Mouse (Mus musculus) hindbrain, postnatal 0 days (tissue): ENCODE measurements around the gene Gm11559. TPM values are rescaled to one million over a fixed set of nuclear protein-coding genes. Genes with fewer than 3 reads are reported as not detected.
"Not testable (repeated sequence)": the region's sequence is repeated elsewhere in the genome, so short reads cannot be mapped to it uniquely, and the experiment has no call there.

ENCODE experiments used
- ATAC-seq: fragments of 200-750 bp; cut with Nextera tagmentation; 2 replicates; pipeline ENCODE4 v1.8.0; 2017; ENCODE audit warnings: mild to moderate bottlenecking, moderate TSS enrichment, moderate library complexity
- DNase-seq: peaks from one replicate; pipeline ENCODE4 v3.0.0-alpha.2; 2015; ENCODE audit warnings: low spot score
- H3K27ac ChIP-seq: fragments of 300-500 bp; sonication (generic); 2 replicates; pipeline ENCODE4 v1.5.1; 2014; ENCODE audit warnings: mild to moderate bottlenecking
- H3K27me3 ChIP-seq: fragments of 300-500 bp; sonication (generic); 2 replicates; pipeline ENCODE4 v1.6.1; 2014; ENCODE audit warnings: low read length, mixed read lengths; ENCODE audit not compliant: insufficient read depth
- H3K36me3 ChIP-seq: fragments of 300-500 bp; sonication (generic); 2 replicates; pipeline ENCODE4 v1.6.1; 2014; ENCODE audit warnings: low read length, mixed read lengths; ENCODE audit not compliant: insufficient read depth
- H3K4me1 ChIP-seq: fragments of 300-500 bp; sonication (generic); 2 replicates; pipeline ENCODE4 v1.6.1; 2014; ENCODE audit warnings: antibody characterized with exemption, low read length, mixed read lengths; ENCODE audit not compliant: insufficient read depth
- H3K4me2 ChIP-seq: fragments of 300-500 bp; sonication (generic); 2 replicates; pipeline ENCODE4 v1.6.1; 2014; ENCODE audit warnings: low read depth, mild to moderate bottlenecking, low read length, moderate library complexity, mixed read lengths
- H3K4me3 ChIP-seq: fragments of 300-500 bp; sonication (generic); 2 replicates; pipeline ENCODE4 v1.5.1; 2014; ENCODE audit warnings: low read length
- H3K9ac ChIP-seq: fragments of 300-500 bp; sonication (generic); replicated peaks from 2 replicates; pipeline ENCODE4 v1.6.1; 2014; ENCODE audit warnings: mild to moderate bottlenecking, low read length, moderate library complexity, mixed read lengths
- H3K9me3 ChIP-seq: fragments of 300-500 bp; sonication (generic); 2 replicates; pipeline ENCODE4 v1.6.1; 2016; ENCODE audit warnings: low read length, mixed read lengths
- CTCF ChIP-seq: IDR thresholded peaks from 2 replicates; pipeline ENCODE4 v1.5.1; 2016; ENCODE audit warnings: antibody characterized with exemption, control low read depth, low read depth
- WGBS: fragments of 180-500 bp; shearing (Covaris S2); extraction: QIAGEN DNeasy Blood & Tissue Kit; methylation state at CpG from one replicate; pipeline ENCODE4 v1.1.7; 2014; 5-methylcytosine and 5-hydroxymethylcytosine counted together
- polyA plus RNA-seq: library from polyadenylated mRNA; unstranded; fragments of >200 nt; fragmentation: Nextera tagmentation; extraction: Ambion mirVana; gene quantifications from 2 replicates; pipeline ENCODE4 v1.2.1, GENCODE M21; 2015
- total RNA-seq: library from RNA; depleted of rRNA; stranded (reverse); fragments of >200 nt; gene quantifications from 2 replicates; pipeline ENCODE4 v1.2.3, GENCODE M21; 2014; rRNA removed

Gene Gm11559
- total and polyA plus RNA-seq, 2 experiments from 2014 or later: not detected

- no peak for DNase-seq
- H3K9me3 ChIP-seq: no peaks in the 10 kb centered on the region
- no peak within 1 kb of the TSS for H3K4me3 ChIP-seq
- H3K27ac ChIP-seq: no peak within 1 kb of the TSS
- no peak for TF ChIP-seq CTCF
- no peak within 1 kb of the TSS for H3K9ac ChIP-seq
- no peak for ATAC-seq
- WGBS: 89% methylated on average over 2 of the region's 2 CpGs
- no peaks in the 10 kb centered on the region for H3K4me1 ChIP-seq
- no peak within 1 kb of the TSS for H3K4me2 ChIP-seq
- no peaks in the 10 kb centered on the region for H3K27me3 ChIP-seq
- H3K36me3 ChIP-seq: no peaks in the 10 kb centered on the region
Measured at GRCm38 (mm10) chr11:99857617-99858016, 6.7 kb upstream of the Gm11559 start, which contains the start of gene Gm11568. Gm11568 (plus strand) TSS chr11:99857917.

- Histone ChIP-seq H3K4me2 (no peak overlapping the region), H3K27me3 (no peaks in the 10 kb centered on the region), H3K4me3 (no peak overlapping the region), H3K9ac (no peak overlapping the region), H3K9me3 (no peaks in the 10 kb centered on the region), H3K27ac (no peak overlapping the region), H3K36me3 (no peaks in the 10 kb centered on the region), H3K4me1 (no peaks in the 10 kb centered on the region)
- DNase-seq (no peak), ATAC-seq (no peak)
- WGBS: 67% methylated on average over 2 of the region's 2 CpGs
- no peak for TF ChIP-seq CTCF
Measured at GRCm38 (mm10) chr11:99858761-99859160, 5.5 kb upstream of the Gm11559 start.

- not testable (repeated sequence) for H3K27ac ChIP-seq, H3K27me3 ChIP-seq, H3K4me2 ChIP-seq, H3K4me1 ChIP-seq, H3K36me3 ChIP-seq, H3K9me3 ChIP-seq, DNase-seq, ATAC-seq, H3K9ac ChIP-seq, H3K4me3 ChIP-seq
- 68% methylated on average over 1 of the region's 1 CpGs for WGBS
Measured at GRCm38 (mm10) chr11:99873089-99873488, 8.8 kb downstream of the Gm11559 start, which contains the start of gene Krtap9-1. Krtap9-1 (plus strand) TSS chr11:99873389.

DNA sequence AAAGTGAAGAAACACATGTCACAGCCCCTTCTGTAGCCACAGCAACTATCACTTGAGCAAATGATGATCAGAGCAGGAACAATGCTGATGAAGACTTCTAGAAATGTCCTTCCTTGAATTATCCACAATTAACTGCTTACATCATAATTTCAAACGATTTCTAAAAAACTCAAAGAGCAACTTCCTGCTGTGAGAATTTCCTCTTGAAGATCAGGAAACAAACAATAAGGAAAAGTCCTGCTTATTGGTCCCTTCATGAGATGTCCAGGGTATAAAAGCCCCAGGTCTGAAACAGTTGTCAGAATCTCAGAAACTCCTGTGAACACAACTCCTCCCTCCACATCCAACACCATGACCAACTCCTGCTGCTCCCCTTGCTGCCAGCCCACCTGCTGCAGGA lies 14.6 kb downstream of the Gm11559 start, which contains the start of gene Gm11567:
Gene Gm11567 (plus strand): TSS at position 301 of the 400 bp plus-strand sequence.
- not testable (repeated sequence) for H3K4me1 ChIP-seq, H3K36me3 ChIP-seq, H3K4me2 ChIP-seq, DNase-seq, H3K9ac ChIP-seq, ATAC-seq, H3K27me3 ChIP-seq, H3K4me3 ChIP-seq, H3K9me3 ChIP-seq, H3K27ac ChIP-seq
- WGBS: 53% methylated on average over 1 of the region's 1 CpGs

GRCm38 (mm10) chr11:99907620-99908019 lies 43.3 kb downstream of the Gm11559 start, which contains the start of gene Krtap31-1:
Krtap31-1 (plus strand) TSS chr11:99907920.
- 84% methylated on average over 2 of the region's 2 CpGs for WGBS
- Histone ChIP-seq H3K4me3 (no peak within 1 kb of the TSS), H3K9me3 (no peaks in the 10 kb centered on the region), H3K36me3 (no peaks in the 10 kb centered on the region), H3K4me1 (no peaks in the 10 kb centered on the region), H3K27me3 (no peaks in the 10 kb centered on the region), H3K4me2 (no peak within 1 kb of the TSS), H3K9ac (no peak within 1 kb of the TSS), H3K27ac (no peak within 1 kb of the TSS)
- no peak for TF ChIP-seq CTCF
- ATAC-seq (no peak), DNase-seq (no peak)

GRCm38 (mm10) chr11:99914451-99914850 lies 50.2 kb downstream of the Gm11559 start, which contains the start of gene Gm11565:
Gm11565 (plus strand) TSS chr11:99914751.
- no peak within 1 kb of the TSS for H3K9ac ChIP-seq
- TF ChIP-seq CTCF: no peak
- H3K4me1 ChIP-seq: no peaks in the 10 kb centered on the region
- H3K4me2 ChIP-seq: no peak within 1 kb of the TSS
- ATAC-seq (no peak), DNase-seq (no peak)
- no peaks in the 10 kb centered on the region for H3K36me3 ChIP-seq
- 93% methylated on average over 3 of the region's 3 CpGs for WGBS
- H3K4me3 ChIP-seq: no peak within 1 kb of the TSS
- H3K27me3 ChIP-seq: no peaks in the 10 kb centered on the region
- no peaks in the 10 kb centered on the region for H3K9me3 ChIP-seq
- no peak within 1 kb of the TSS for H3K27ac ChIP-seq

Other genes starting within 250 kb of the Gm11559 start
Only the 30 nearest of the 37 such genes appear.
- gene Krtap4-7, start 220.4 kb upstream of the Gm11559 start, total RNA-seq: not detected in 2 replicates
- not detected in 2 replicates for gene Krtap4-7, start 220.4 kb upstream of the Gm11559 start, polyA plus RNA-seq
- gene Gm11555, start 214.2 kb upstream of the Gm11559 start, total RNA-seq: not detected in 2 replicates
- not detected in 2 replicates for gene Gm11555, start 214.2 kb upstream of the Gm11559 start, polyA plus RNA-seq
- gene Gm11563, start 205.5 kb upstream of the Gm11559 start, total RNA-seq: not detected in 2 replicates
- gene Gm11563, start 205.5 kb upstream of the Gm11559 start, polyA plus RNA-seq: not detected in 2 replicates
- not detected in 2 replicates for gene Krtap4-6, start 198.5 kb upstream of the Gm11559 start, total RNA-seq
- not detected in 2 replicates for gene Krtap4-6, start 198.5 kb upstream of the Gm11559 start, polyA plus RNA-seq
- gene Gm14190, start 173.7 kb upstream of the Gm11559 start, total RNA-seq: not detected in 2 replicates
- not detected in 2 replicates for gene Gm14190, start 173.7 kb upstream of the Gm11559 start, polyA plus RNA-seq
- not detected in 2 replicates for gene Gm14180, start 130.2 kb upstream of the Gm11559 start, total RNA-seq
- not detected in 2 replicates for gene Gm14180, start 130.2 kb upstream of the Gm11559 start, polyA plus RNA-seq
- gene Gm11595, start 91.6 kb upstream of the Gm11559 start, total RNA-seq: not detected in 2 replicates
- gene Gm11595, start 91.6 kb upstream of the Gm11559 start, polyA plus RNA-seq: not detected in 2 replicates
- not detected in 2 replicates for gene Krtap4-8, start 83.8 kb upstream of the Gm11559 start, total RNA-seq
- not detected in 2 replicates for gene Krtap4-8, start 83.8 kb upstream of the Gm11559 start, polyA plus RNA-seq
- gene Krtap4-9, start 79.3 kb upstream of the Gm11559 start, total RNA-seq: not detected in 2 replicates
- not detected in 2 replicates for gene Krtap4-9, start 79.3 kb upstream of the Gm11559 start, polyA plus RNA-seq
- not detected in 2 replicates for gene Gm11596, start 71.0 kb upstream of the Gm11559 start, total RNA-seq
- gene Gm11596, start 71.0 kb upstream of the Gm11559 start, polyA plus RNA-seq: not detected in 2 replicates
- not detected in 2 replicates for gene Gm11569, start 65.5 kb upstream of the Gm11559 start, total RNA-seq
- not detected in 2 replicates for gene Gm11569, start 65.5 kb upstream of the Gm11559 start, polyA plus RNA-seq
- not detected in 2 replicates for gene Gm11554, start 60.0 kb upstream of the Gm11559 start, total RNA-seq
- gene Gm11554, start 60.0 kb upstream of the Gm11559 start, polyA plus RNA-seq: not detected in 2 replicates
- not detected in 2 replicates for gene Krtap4-13, start 54.6 kb upstream of the Gm11559 start, total RNA-seq
- gene Krtap4-13, start 54.6 kb upstream of the Gm11559 start, polyA plus RNA-seq: not detected in 2 replicates
- gene Gm11564, start 48.8 kb upstream of the Gm11559 start, total RNA-seq: not detected in 2 replicates
- gene Gm11564, start 48.8 kb upstream of the Gm11559 start, polyA plus RNA-seq: not detected in 2 replicates
- gene 2300003K06Rik, start 26.4 kb upstream of the Gm11559 start, total RNA-seq: not detected in 2 replicates
- not detected in 2 replicates for gene 2300003K06Rik, start 26.4 kb upstream of the Gm11559 start, polyA plus RNA-seq
- not detected in 2 replicates for gene Krtap4-16, start 12.9 kb upstream of the Gm11559 start, total RNA-seq
- not detected in 2 replicates for gene Krtap4-16, start 12.9 kb upstream of the Gm11559 start, polyA plus RNA-seq
- gene Gm11568, start 6.6 kb upstream of the Gm11559 start, total RNA-seq: not detected in 2 replicates
- gene Gm11568, start 6.6 kb upstream of the Gm11559 start, polyA plus RNA-seq: not detected in 2 replicates
- gene Krtap9-1, start 8.9 kb downstream of the Gm11559 start, total RNA-seq: not detected in 2 replicates
- not detected in 2 replicates for gene Krtap9-1, start 8.9 kb downstream of the Gm11559 start, polyA plus RNA-seq
- not detected in 2 replicates for gene Gm11567, start 14.7 kb downstream of the Gm11559 start, total RNA-seq
- gene Gm11567, start 14.7 kb downstream of the Gm11559 start, polyA plus RNA-seq: not detected in 2 replicates
- gene Krtap31-1, start 43.4 kb downstream of the Gm11559 start, total RNA-seq: not detected in 2 replicates
- not detected in 2 replicates for gene Krtap31-1, start 43.4 kb downstream of the Gm11559 start, polyA plus RNA-seq
- gene Gm11565, start 50.3 kb downstream of the Gm11559 start, total RNA-seq: not detected in 2 replicates
- not detected in 2 replicates for gene Gm11565, start 50.3 kb downstream of the Gm11559 start, polyA plus RNA-seq
- not detected in 2 replicates for gene Krtap31-2, start 71.8 kb downstream of the Gm11559 start, total RNA-seq
- not detected in 2 replicates for gene Krtap31-2, start 71.8 kb downstream of the Gm11559 start, polyA plus RNA-seq
- not detected in 2 replicates for gene Krtap9-5, start 84.0 kb downstream of the Gm11559 start, total RNA-seq
- gene Krtap9-5, start 84.0 kb downstream of the Gm11559 start, polyA plus RNA-seq: not detected in 2 replicates
- gene Krtap29-1, start 114.6 kb downstream of the Gm11559 start, total RNA-seq: not detected in 2 replicates
- gene Krtap29-1, start 114.6 kb downstream of the Gm11559 start, polyA plus RNA-seq: not detected in 2 replicates
- gene Krtap16-1, start 122.1 kb downstream of the Gm11559 start, total RNA-seq: not detected in 2 replicates
- 0.09 TPM in 1 of 2 replicates, not detected in the other for gene Krtap16-1, start 122.1 kb downstream of the Gm11559 start, polyA plus RNA-seq
- gene Krtap17-1, start 129.5 kb downstream of the Gm11559 start, total RNA-seq: 2.6 and 3.0 TPM in 2 replicates
- 1.6 and 1.8 TPM in 2 replicates for gene Krtap17-1, start 129.5 kb downstream of the Gm11559 start, polyA plus RNA-seq
- not detected in 2 replicates for gene Krt33a, start 151.7 kb downstream of the Gm11559 start, total RNA-seq
- gene Krt33a, start 151.7 kb downstream of the Gm11559 start, polyA plus RNA-seq: not detected in 2 replicates
- gene Krt33b, start 165.4 kb downstream of the Gm11559 start, total RNA-seq: not detected in 2 replicates
- 0.11 and 0.29 TPM in 2 replicates for gene Krt33b, start 165.4 kb downstream of the Gm11559 start, polyA plus RNA-seq
- gene Krt34, start 177.1 kb downstream of the Gm11559 start, total RNA-seq: not detected in 2 replicates
- gene Krt34, start 177.1 kb downstream of the Gm11559 start, polyA plus RNA-seq: 0.11 TPM in 1 of 2 replicates, not detected in the other
- gene Krt31, start 186.1 kb downstream of the Gm11559 start, total RNA-seq: not detected in 2 replicates
- gene Krt31, start 186.1 kb downstream of the Gm11559 start, polyA plus RNA-seq: not detected in 2 replicates